Mouse (Mus musculus): ENCODE results near the gene Alkbh4. TPM values are rescaled to one million over a fixed set of nuclear protein-coding genes. Genes with fewer than 3 reads are reported as not detected.
"Not testable (repeated sequence)": the region's sequence is repeated elsewhere in the genome, so short reads cannot be mapped to it uniquely, and the experiment has no call there.

The Alkbh4 gene
- polyA plus RNA-seq, 1 experiment from 2014 or later = 13.0 TPM

- no peaks in the 10 kb centered on the region for H3K27me3 ChIP-seq (replicated peaks; ENCODE audit: control insufficient read depth, insufficient read depth, low read length)
- WGBS = 82% methylated on average over 8 of the region's 8 CpGs
- no peaks in the 10 kb centered on the region for H3K36me3 ChIP-seq (ENCODE audit: control insufficient read depth, insufficient read depth, low read length)
- H3K4me1 ChIP-seq (ENCODE audit: control insufficient read depth, insufficient read depth, low read length) = no peaks in the 10 kb centered on the region
- no peak overlapping the region for H3K9ac ChIP-seq (ENCODE audit: low read length)
- DNase-seq (ENCODE audit: low spot score) = no peak
- H3K4me2 ChIP-seq (ENCODE audit: low read length) = no peak overlapping the region
- no peak overlapping the region for H3K27ac ChIP-seq (ENCODE audit: low read depth, low read length)
- no peak overlapping the region for H3K4me3 ChIP-seq (ENCODE audit: low read depth, low read length)
- H3K9me3 ChIP-seq (replicated peaks; ENCODE audit: control insufficient read depth, low read length) = no peaks in the 10 kb centered on the region
- no peak for ATAC-seq
These were observed 16.4 kb downstream of the Alkbh4 start for GRCm38 (mm10) chr5:136152365-136152764.

- H3K27me3 ChIP-seq (replicated peaks; ENCODE audit: control insufficient read depth, insufficient read depth, low read length) = no peaks in the 10 kb centered on the region
- 84% methylated on average over 5 of the region's 5 CpGs for WGBS
These were observed 19.5 kb downstream of the Alkbh4 start for GRCm38 (mm10) chr5:136155399-136155798.

GRCm38 (mm10) chr5:136160084-136160483 is 24.1 kb downstream of the Alkbh4 start:
- H3K4me1 ChIP-seq (ENCODE audit: control insufficient read depth, insufficient read depth, low read length); H3K36me3 ChIP-seq (ENCODE audit: control insufficient read depth, insufficient read depth, low read length); DNase-seq (ENCODE audit: low spot score); H3K4me3 ChIP-seq (ENCODE audit: low read depth, low read length); H3K9ac ChIP-seq (ENCODE audit: low read length); H3K27me3 ChIP-seq (replicated peaks; ENCODE audit: control insufficient read depth, insufficient read depth, low read length); ATAC-seq; H3K9me3 ChIP-seq (replicated peaks; ENCODE audit: control insufficient read depth, low read length); H3K4me2 ChIP-seq (ENCODE audit: low read length); H3K27ac ChIP-seq (ENCODE audit: low read depth, low read length): not testable (repeated sequence)
- WGBS = 91% methylated on average over 11 of the region's 12 CpGs

More at GRCm38 (mm10) chr5:136155399-136155798, 19.5 kb downstream of the Alkbh4 start:
- H3K9ac ChIP-seq (ENCODE audit: low read length) = no peak overlapping the region
- no peak for ATAC-seq
- DNase-seq (ENCODE audit: low spot score) = no peak
- H3K27ac ChIP-seq (ENCODE audit: low read depth, low read length) = no peak overlapping the region
- no peaks in the 10 kb centered on the region for H3K9me3 ChIP-seq (replicated peaks; ENCODE audit: control insufficient read depth, low read length)
- H3K36me3 ChIP-seq (ENCODE audit: control insufficient read depth, insufficient read depth, low read length) = no peaks in the 10 kb centered on the region
- no peak overlapping the region for H3K4me2 ChIP-seq (ENCODE audit: low read length)
- no peaks in the 10 kb centered on the region for H3K4me1 ChIP-seq (ENCODE audit: control insufficient read depth, insufficient read depth, low read length)
- H3K4me3 ChIP-seq (ENCODE audit: low read depth, low read length) = no peak overlapping the region

GRCm38 (mm10) chr5:136163807-136164474 is 28.0 kb downstream of the Alkbh4 start:
- ATAC-seq = no peak

GRCm38 (mm10) chr5:136165246-136165645 is 29.3 kb downstream of the Alkbh4 start:
- H3K27me3 ChIP-seq (replicated peaks; ENCODE audit: control insufficient read depth, insufficient read depth, low read length) = no peaks in the 10 kb centered on the region
- 77% methylated on average over 8 of the region's 8 CpGs for WGBS
- H3K9ac ChIP-seq (ENCODE audit: low read length) = no peak overlapping the region
- no peaks in the 10 kb centered on the region for H3K4me1 ChIP-seq (ENCODE audit: control insufficient read depth, insufficient read depth, low read length)
- no peak for ATAC-seq
- peak; percentile 6 for DNase-seq (ENCODE audit: low spot score)
- no peak overlapping the region for H3K4me3 ChIP-seq (ENCODE audit: low read depth, low read length)
- no peaks in the 10 kb centered on the region for H3K9me3 ChIP-seq (replicated peaks; ENCODE audit: control insufficient read depth, low read length)
- H3K4me2 ChIP-seq (ENCODE audit: low read length) = no peak overlapping the region
- H3K36me3 ChIP-seq (ENCODE audit: control insufficient read depth, insufficient read depth, low read length) = peaks cover 5% of the 10 kb centered on the region; the same call in 1 of the 2 replicates
- no peak overlapping the region for H3K27ac ChIP-seq (ENCODE audit: low read depth, low read length)

More at GRCm38 (mm10) chr5:136163807-136164474, 28.0 kb downstream of the Alkbh4 start:
- Histone ChIP-seq H3K36me3 (ENCODE audit: control insufficient read depth, insufficient read depth, low read length) (peaks cover 5% of the 10 kb centered on the region; the same call in 1 of the 2 replicates), H3K27me3 (replicated peaks; ENCODE audit: control insufficient read depth, insufficient read depth, low read length) (no peaks in the 10 kb centered on the region), H3K9me3 (replicated peaks; ENCODE audit: control insufficient read depth, low read length) (no peaks in the 10 kb centered on the region), H3K4me2 (ENCODE audit: low read length) (no peak overlapping the region), H3K4me3 (ENCODE audit: low read depth, low read length) (no peak overlapping the region), H3K9ac (ENCODE audit: low read length) (no peak overlapping the region), H3K4me1 (ENCODE audit: control insufficient read depth, insufficient read depth, low read length) (no peaks in the 10 kb centered on the region), H3K27ac (ENCODE audit: low read depth, low read length) (no peak overlapping the region)
- peak; percentile 21 for DNase-seq (ENCODE audit: low spot score)
- 75% methylated on average over 11 of the region's 11 CpGs for WGBS

GRCm38 (mm10) chr5:136167296-136167695 is 31.4 kb downstream of the Alkbh4 start:
- Histone ChIP-seq H3K36me3 (ENCODE audit: control insufficient read depth, insufficient read depth, low read length) (peaks cover 2% of the 10 kb centered on the region; the same call in 1 of the 2 replicates), H3K4me1 (ENCODE audit: control insufficient read depth, insufficient read depth, low read length) (peaks cover 10% of the 10 kb centered on the region), H3K4me2 (ENCODE audit: low read length) (no peak overlapping the region), H3K27ac (ENCODE audit: low read depth, low read length) (no peak overlapping the region), H3K27me3 (replicated peaks; ENCODE audit: control insufficient read depth, insufficient read depth, low read length) (no peaks in the 10 kb centered on the region), H3K4me3 (ENCODE audit: low read depth, low read length) (no peak overlapping the region), H3K9ac (ENCODE audit: low read length) (no peak overlapping the region), H3K9me3 (replicated peaks; ENCODE audit: control insufficient read depth, low read length) (no peaks in the 10 kb centered on the region)
- 95% methylated on average over 4 of the region's 4 CpGs for WGBS
- ATAC-seq (no peak), DNase-seq (ENCODE audit: low spot score) (no peak)

- Histone ChIP-seq H3K27me3 (replicated peaks; ENCODE audit: control insufficient read depth, insufficient read depth, low read length) (no peaks in the 10 kb centered on the region), H3K4me2 (ENCODE audit: low read length) (no peak overlapping the region), H3K9ac (ENCODE audit: low read length) (no peak overlapping the region), H3K4me1 (ENCODE audit: control insufficient read depth, insufficient read depth, low read length) (peaks cover 10% of the 10 kb centered on the region), H3K36me3 (ENCODE audit: control insufficient read depth, insufficient read depth, low read length) (peaks cover 2% of the 10 kb centered on the region; the same call in 1 of the 2 replicates), H3K9me3 (replicated peaks; ENCODE audit: control insufficient read depth, low read length) (no peaks in the 10 kb centered on the region), H3K4me3 (ENCODE audit: low read depth, low read length) (no peak overlapping the region), H3K27ac (ENCODE audit: low read depth, low read length) (no peak overlapping the region)
- DNase-seq (ENCODE audit: low spot score) = no peak
- ATAC-seq = no peak
- WGBS = 92% methylated on average over 3 of the region's 3 CpGs
These were observed 32.1 kb downstream of the Alkbh4 start for GRCm38 (mm10) chr5:136168071-136168470.

- Histone ChIP-seq H3K27me3 (replicated peaks; ENCODE audit: control insufficient read depth, insufficient read depth, low read length) (no peaks in the 10 kb centered on the region), H3K27ac (ENCODE audit: low read depth, low read length) (peak overlapping the region; percentile 27; the same call in 1 of the 2 replicates), H3K36me3 (ENCODE audit: control insufficient read depth, insufficient read depth, low read length) (0 out of 2 replicates have a peak, but pooled peaks cover 2% of the 10 kb centered on the region), H3K9ac (ENCODE audit: low read length) (peak overlapping the region; percentile 75), H3K9me3 (replicated peaks; ENCODE audit: control insufficient read depth, low read length) (no peaks in the 10 kb centered on the region), H3K4me2 (ENCODE audit: low read length) (peak overlapping the region; percentile 88), H3K4me3 (ENCODE audit: low read depth, low read length) (peak overlapping the region; percentile 55), H3K4me1 (ENCODE audit: control insufficient read depth, insufficient read depth, low read length) (peaks cover 10% of the 10 kb centered on the region)
- ATAC-seq (peak; percentile 35), DNase-seq (ENCODE audit: low spot score) (peak; percentile 21)
- whole genome bisulfite sequencing = 12% methylated on average over 15 of the region's 15 CpGs
These were observed 33.9 kb downstream of the Alkbh4 start for GRCm38 (mm10) chr5:136169626-136170511.
